Mouse (Mus musculus) stomach, embryonic 14.5 days (tissue): ENCODE data around the gene Gm13128. TPM values are rescaled to one million over a fixed set of nuclear protein-coding genes. Genes with fewer than 3 reads are reported as not detected.
"Not testable (repeated sequence)": the region's sequence is repeated elsewhere in the genome, so short reads cannot be mapped to it uniquely, and the experiment has no call there.

ENCODE experiments used
- ATAC-seq: fragments of 200-750 bp; cut with Nextera tagmentation; 2 replicates; pipeline ENCODE4 v1.8.0; 2017; ENCODE audit warnings: low read depth, moderate TSS enrichment; ENCODE audit not compliant: insufficient number of reproducible peaks, insufficient read depth, low FRiP score
- H3K27ac ChIP-seq: fragments of 300-500 bp; sonication (generic); 2 replicates; pipeline ENCODE4 v1.5.1; 2014; ENCODE audit warnings: mild to moderate bottlenecking, low read length, moderate library complexity, mixed read lengths
- H3K27me3 ChIP-seq: fragments of 300-500 bp; sonication (generic); 2 replicates; pipeline ENCODE4 v1.6.1; 2014; ENCODE audit warnings: low read length, control low read depth, mixed read lengths; ENCODE audit not compliant: control insufficient read depth, insufficient read depth
- H3K36me3 ChIP-seq: fragments of 300-500 bp; sonication (generic); 2 replicates; pipeline ENCODE4 v1.6.1; 2014; ENCODE audit warnings: mild to moderate bottlenecking, control low read depth, low read length, moderate library complexity, mixed read lengths; ENCODE audit not compliant: control insufficient read depth, insufficient read depth
- H3K4me1 ChIP-seq: fragments of 300-500 bp; sonication (generic); 2 replicates; pipeline ENCODE4 v1.6.1; 2014; ENCODE audit warnings: low read length, control low read depth, mixed read lengths; ENCODE audit not compliant: control insufficient read depth, insufficient read depth
- H3K4me2 ChIP-seq: fragments of 300-500 bp; sonication (generic); replicated peaks from 2 replicates; pipeline ENCODE4 v1.6.1; 2014; ENCODE audit warnings: low read depth, low read length, control low read depth
- H3K4me3 ChIP-seq: fragments of 300-500 bp; sonication (generic); 2 replicates; pipeline ENCODE4 v1.5.1; 2014; ENCODE audit warnings: low read depth, low read length, control low read depth
- H3K9ac ChIP-seq: fragments of 300-500 bp; sonication (generic); replicated peaks from 2 replicates; pipeline ENCODE4 v1.6.1; 2014; ENCODE audit warnings: low read depth, mild to moderate bottlenecking, control low read depth, low read length, moderate library complexity, mixed read lengths
- H3K9me3 ChIP-seq: fragments of 300-500 bp; sonication (generic); 2 replicates; pipeline ENCODE4 v1.6.1; 2016; ENCODE audit warnings: low read depth, low read length, control low read depth; ENCODE audit not compliant: control insufficient read depth
- WGBS: fragments of 180-500 bp; shearing (Covaris S2); extraction: QIAGEN DNeasy Blood & Tissue Kit; methylation state at CpG from one replicate; pipeline ENCODE4 v1.1.7; 2014; 5-methylcytosine and 5-hydroxymethylcytosine counted together
- polyA plus RNA-seq: library from polyadenylated mRNA; unstranded; fragments of >200 nt; fragmentation: Nextera tagmentation; extraction: Ambion mirVana; gene quantifications from 2 replicates; pipeline ENCODE4 v1.2.1, GENCODE M21; 2014

Gene Gm13128
- polyA plus RNA-seq: not detected in 2 replicates

DNA sequence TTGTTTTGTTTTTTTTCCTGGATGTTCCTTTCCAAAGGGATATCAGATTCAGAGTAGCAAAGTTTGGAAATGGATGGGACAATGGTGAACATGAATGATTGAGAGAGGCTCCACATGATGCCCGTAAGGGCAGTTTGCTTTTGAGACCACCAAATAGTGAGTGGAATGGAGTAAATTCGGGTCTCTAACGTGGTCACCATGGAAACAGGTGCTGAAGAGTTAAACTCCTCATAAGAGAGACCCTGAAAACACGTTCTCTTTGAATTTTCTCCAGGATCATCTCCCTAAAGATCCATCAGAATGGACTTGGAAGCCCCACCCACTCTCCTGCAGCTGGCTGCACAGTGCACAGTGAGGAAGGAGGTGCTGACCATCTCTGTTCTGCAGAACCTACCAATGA is at the start of gene Gm13128:
Gm13128 (plus strand) TSS at position 301 of the 400 bp plus-strand sequence.
- not testable (repeated sequence) for H3K27me3 ChIP-seq, H3K36me3 ChIP-seq, H3K27ac ChIP-seq, H3K9ac ChIP-seq, ATAC-seq, H3K4me1 ChIP-seq, H3K4me2 ChIP-seq, H3K9me3 ChIP-seq, H3K4me3 ChIP-seq
- 54% methylated on average over 4 of the region's 4 CpGs for WGBS

GRCm38 (mm10) chr4:144280388-144280787 is 49.7 kb upstream of the Gm13128 start, which contains the start of gene Pramel5:
Gene Pramel5 (minus strand): TSS chr4:144280488.
- H3K4me1 ChIP-seq, H3K9me3 ChIP-seq, H3K9ac ChIP-seq, H3K36me3 ChIP-seq, H3K4me3 ChIP-seq, H3K27ac ChIP-seq, H3K4me2 ChIP-seq, H3K27me3 ChIP-seq, ATAC-seq: not testable (repeated sequence)
- 79% methylated on average over 1 of the region's 1 CpGs for WGBS

GRCm38 (mm10) chr4:144299414-144299813 is 30.6 kb upstream of the Gm13128 start:
- H3K9me3 ChIP-seq, H3K27me3 ChIP-seq, H3K4me1 ChIP-seq, H3K27ac ChIP-seq, ATAC-seq, H3K36me3 ChIP-seq, H3K9ac ChIP-seq, H3K4me2 ChIP-seq, H3K4me3 ChIP-seq: not testable (repeated sequence)
- 51% methylated on average over 1 of the region's 1 CpGs for WGBS

GRCm38 (mm10) chr4:144312666-144313460 is 17.2 kb upstream of the Gm13128 start:
- 69% methylated on average over 2 of the region's 2 CpGs for WGBS
- not testable (repeated sequence) for ATAC-seq, H3K9me3 ChIP-seq, H3K27me3 ChIP-seq, H3K4me2 ChIP-seq, H3K4me3 ChIP-seq, H3K27ac ChIP-seq, H3K4me1 ChIP-seq, H3K9ac ChIP-seq, H3K36me3 ChIP-seq

DNA sequence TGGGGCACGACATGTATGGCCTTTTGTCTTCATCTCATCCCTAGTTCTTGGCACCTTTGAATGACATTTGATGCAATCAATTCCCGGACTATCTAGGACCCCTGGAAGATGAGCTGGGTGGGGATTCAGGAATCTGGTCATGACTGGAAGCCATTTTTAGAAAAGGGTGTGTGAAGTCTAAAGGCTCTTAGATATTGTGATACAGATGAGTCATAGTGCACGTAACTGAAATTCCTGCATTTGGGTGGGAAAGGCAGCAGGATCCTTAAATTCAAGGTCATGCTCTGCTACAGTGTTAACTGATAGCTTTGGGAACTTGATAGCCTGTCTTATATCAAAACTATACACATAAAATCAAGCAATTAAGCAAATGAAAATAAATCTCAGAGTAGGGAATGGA is 5.8 kb downstream of the Gm13128 start:
- not testable (repeated sequence) for ATAC-seq

GRCm38 (mm10) chr4:144357642-144358041 is 27.6 kb downstream of the Gm13128 start, which contains the start of gene Gm13119:
Gene Gm13119 (plus strand): TSS chr4:144357942.
- not testable (repeated sequence) for ATAC-seq, H3K4me1 ChIP-seq

More for the DNA sequence above, 5.8 kb downstream of the Gm13128 start:
- H3K27me3 ChIP-seq, H3K27ac ChIP-seq, H3K36me3 ChIP-seq, H3K9me3 ChIP-seq, H3K9ac ChIP-seq, H3K4me3 ChIP-seq, H3K4me2 ChIP-seq, H3K4me1 ChIP-seq: not testable (repeated sequence)
- WGBS: 88% methylated on average over 2 of the region's 3 CpGs

GRCm38 (mm10) chr4:144377911-144378310 is 47.9 kb downstream of the Gm13128 start, which contains the start of gene Pramef20:
Gene Pramef20 (minus strand): TSS chr4:144377933.
- no peak within 1 kb of the TSS for H3K4me2 ChIP-seq
- no peak for ATAC-seq
- H3K4me1 ChIP-seq: no peaks in the 10 kb centered on the region
- 41% methylated on average over 2 of the region's 2 CpGs for WGBS
- no peaks in the 10 kb centered on the region for H3K27me3 ChIP-seq
- no peak within 1 kb of the TSS for H3K9ac ChIP-seq
- no peaks in the 10 kb centered on the region for H3K9me3 ChIP-seq
- no peak within 1 kb of the TSS for H3K4me3 ChIP-seq
- no peak within 1 kb of the TSS for H3K27ac ChIP-seq
- no peaks in the 10 kb centered on the region for H3K36me3 ChIP-seq

More at GRCm38 (mm10) chr4:144357642-144358041, 27.6 kb downstream of the Gm13128 start, which contains the start of gene Gm13119:
- WGBS: 79% methylated on average over 3 of the region's 3 CpGs
- not testable (repeated sequence) for H3K9ac ChIP-seq, H3K27ac ChIP-seq, H3K4me2 ChIP-seq, H3K27me3 ChIP-seq, H3K36me3 ChIP-seq, H3K4me3 ChIP-seq, H3K9me3 ChIP-seq
